Mouse (Mus musculus) frontal cortex, postnatal 36 days (tissue): ENCODE results near the gene Ap1s3.

Experiments used
- DNase-seq, 2 experiments: peaks; one replicate each; pipeline ENCODE4 v3.0.0; 2022; ENCODE audit warnings: low spot score in 2 of 2

The Ap1s3 gene

GRCm38 (mm10) chr1:79592721-79593277, 79.0 kb downstream of the Ap1s3 start:
- DNase-seq, result no peak

GRCm38 (mm10) chr1:79591091-79591490, 80.7 kb downstream of the Ap1s3 start:
- no peak for DNase-seq

DNA sequence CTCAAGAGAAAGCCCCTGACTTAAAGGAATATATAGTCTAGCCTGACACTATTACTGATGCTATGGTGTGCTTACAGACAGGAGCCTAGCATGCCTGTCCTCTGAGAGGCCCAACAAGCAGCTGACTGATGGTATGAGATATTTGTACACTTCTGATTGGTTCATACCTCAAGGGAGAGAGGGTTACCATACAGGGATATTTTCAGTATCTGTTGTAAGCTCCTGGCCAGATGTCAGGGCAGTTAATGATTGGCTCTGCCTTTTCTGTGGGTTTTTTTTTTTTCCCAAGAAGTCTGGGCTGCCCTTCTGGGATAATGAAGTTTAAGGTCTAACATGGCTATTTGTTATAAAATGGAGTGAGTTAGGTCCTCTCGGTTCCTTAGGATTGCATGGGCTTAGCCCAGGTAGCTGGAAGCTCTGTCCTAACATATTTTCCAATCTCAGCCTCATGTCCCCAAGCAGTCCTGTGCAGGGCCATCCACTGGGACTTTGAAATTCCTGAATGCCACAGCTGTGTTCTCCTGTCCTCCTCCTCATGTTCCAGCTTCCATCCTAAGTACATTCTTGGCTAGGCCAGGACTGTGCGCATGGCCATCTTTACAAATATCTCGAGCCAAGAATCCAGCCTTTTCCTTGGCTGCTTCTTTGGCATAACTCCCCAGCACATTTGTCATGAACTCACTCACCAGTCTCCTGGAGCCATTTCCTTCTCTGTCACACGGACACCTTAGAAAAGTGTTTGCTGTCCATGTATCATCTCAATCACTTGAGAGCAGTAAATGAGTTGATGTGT, 81.6 kb downstream of the Ap1s3 start:
- DNase-seq, result no peak

- DNase-seq, result no peak
Observed at GRCm38 (mm10) chr1:79589424-79589823, 82.3 kb downstream of the Ap1s3 start.

DNA sequence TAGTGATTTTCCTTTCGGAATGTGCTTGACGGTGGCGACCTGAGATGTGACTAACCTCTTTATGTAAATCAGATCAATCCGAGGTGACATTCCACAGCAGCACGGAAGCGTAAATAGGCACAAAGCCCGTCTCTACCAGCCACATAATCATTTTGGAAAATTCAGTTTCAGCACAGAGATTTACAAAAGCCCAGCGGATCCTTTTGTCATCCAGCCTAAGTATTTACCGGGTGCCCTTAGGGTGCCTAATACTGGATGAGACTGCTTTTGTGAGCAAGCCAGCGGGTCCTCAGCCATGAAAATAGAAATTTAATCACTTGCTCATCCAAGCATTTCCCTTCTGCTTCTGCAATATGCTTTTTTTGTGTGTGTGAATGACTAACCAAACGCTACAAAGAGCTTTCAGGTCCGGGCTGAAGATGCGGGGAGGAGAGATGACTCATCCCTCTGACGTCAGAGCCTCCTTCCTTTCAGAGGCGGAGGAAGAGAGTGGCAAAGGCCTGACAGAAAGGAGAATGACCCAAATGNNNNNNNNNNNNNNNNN, 90.6 kb downstream of the Ap1s3 start:
- peak; percentile 78 to 81 for DNase-seq

DNA sequence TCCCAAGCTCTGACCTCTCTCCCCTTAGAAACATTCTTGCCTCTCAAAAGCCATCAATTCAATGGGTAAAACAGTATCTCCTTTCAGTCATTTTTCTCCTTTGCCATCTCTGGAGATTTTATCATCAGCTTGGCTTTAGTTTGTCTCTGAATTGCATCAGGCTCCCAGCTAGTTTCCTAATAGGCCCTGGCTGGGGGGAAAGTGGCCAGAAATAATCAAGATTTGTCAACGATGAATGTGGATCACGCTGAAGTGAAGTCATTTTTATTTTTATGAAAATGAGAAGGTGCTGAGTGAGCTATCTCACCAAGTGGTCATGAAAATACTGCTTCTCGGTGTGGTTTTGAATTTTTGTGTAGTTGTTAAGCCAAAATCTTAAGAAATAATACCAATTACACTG, 94.4 kb downstream of the Ap1s3 start:
- DNase-seq, result no peak

DNA sequence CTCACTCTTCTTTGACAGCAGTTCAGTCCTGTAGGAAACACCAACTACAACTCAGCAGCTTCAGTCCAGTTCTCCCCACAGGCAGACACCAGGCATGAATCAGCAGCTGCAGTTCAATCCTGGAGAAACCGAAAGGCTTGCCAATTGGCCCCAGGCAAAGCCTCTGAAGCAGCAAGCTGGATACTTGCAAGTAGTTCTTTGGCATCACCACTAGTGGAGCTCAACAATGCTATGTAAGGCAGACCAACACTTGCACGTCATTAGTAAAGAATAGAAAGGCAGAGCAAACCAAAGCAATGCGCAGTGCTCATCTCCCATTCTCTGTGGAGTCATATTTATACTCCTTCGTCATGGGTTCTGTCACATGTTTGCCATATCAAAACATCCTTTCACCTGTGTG, 99.9 kb downstream of the Ap1s3 start:
- no peak for DNase-seq

DNA sequence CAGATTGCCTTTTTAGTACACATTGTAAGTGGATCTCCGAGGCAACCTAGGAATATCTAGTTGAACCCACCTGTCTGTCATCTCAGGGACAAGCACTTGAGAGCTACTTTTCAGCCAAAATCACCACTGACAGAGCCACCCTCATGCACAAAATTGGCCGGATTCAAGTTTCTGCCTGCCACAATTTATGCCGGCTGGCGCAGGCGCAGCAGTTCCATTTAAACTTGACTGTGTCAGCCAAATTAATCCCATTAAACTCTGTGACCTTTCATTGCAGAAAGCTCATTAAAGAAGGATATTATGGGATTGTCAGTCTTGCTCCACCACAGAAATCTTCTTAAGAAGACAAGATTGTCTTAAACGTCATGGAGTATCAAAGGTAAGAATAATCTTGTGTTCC, 100.6 kb downstream of the Ap1s3 start:
- no peak for DNase-seq

DNA sequence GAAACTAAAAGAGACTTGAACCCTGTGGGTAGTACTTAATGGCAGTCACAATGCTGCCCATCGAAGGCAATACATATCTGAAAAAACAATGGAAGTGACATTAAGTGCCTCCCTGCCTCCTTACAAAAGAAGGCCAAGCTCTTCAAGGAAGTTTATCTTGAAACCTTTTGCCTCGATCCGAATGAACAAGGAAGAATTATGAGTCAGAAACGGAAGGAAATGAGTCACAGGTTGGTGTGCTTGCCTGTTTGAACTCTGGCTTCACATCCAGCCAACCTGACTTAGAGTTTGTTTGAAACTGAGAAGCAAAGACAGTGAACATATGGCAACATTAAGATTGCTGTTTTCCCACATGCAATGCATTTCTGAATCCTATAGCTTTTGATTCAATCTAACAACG, 110.6 kb downstream of the Ap1s3 start:
- no peak for DNase-seq
